Mouse (Mus musculus): ENCODE results near the gene Gpx2. TPM values are rescaled to one million over a fixed set of nuclear protein-coding genes. Genes with fewer than 3 reads are reported as not detected.
A peak's percentile ranks its signal among the peaks of the same experiment; 100 is the strongest.

Gene Gpx2
- total RNA-seq, 2 experiments from 2014 or later: not detected

DNA sequence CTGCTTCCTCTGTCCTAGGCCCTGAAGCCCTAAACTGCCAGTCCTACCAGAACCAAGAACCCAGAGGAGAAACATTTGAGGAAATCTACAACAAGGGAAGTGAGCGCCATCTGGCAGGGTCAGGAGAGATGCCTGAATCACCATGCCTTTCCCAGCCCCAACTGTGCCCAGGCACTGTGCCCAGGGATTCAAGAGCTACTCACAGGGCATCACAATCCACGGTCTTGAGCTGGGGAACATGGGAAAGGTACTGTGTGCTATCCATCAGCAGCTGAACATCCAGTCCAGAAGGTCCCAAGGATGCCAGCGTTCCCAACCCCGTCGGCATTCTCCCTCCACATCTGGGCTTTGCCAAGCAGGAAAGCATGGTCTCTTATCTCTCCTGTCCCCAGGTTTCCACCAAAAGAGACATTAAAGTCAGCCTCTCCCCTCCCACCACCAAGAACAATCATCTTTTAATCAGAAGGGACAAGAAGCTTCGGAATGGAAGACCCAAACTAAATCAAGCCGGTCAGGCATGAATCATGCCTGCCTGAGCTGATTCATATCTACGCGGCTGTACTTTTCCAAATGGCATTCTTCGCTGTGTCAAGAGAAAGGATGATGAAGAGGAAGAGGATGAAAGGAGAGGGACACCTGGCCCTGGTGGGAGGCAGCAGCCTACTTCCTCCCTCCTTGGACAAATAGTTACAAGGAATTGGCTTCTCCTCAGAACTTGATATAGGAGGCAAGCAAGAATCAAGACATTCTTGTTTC, 9.9 kb upstream of the Gpx2 start:
- no peak for ATAC-seq (replicated peaks; ENCODE audit: poor library complexity)

GRCm38 (mm10) chr12:76803700-76804252, 8.4 kb upstream of the Gpx2 start:
- peak; percentile 91 for ATAC-seq (replicated peaks; ENCODE audit: poor library complexity)

DNA sequence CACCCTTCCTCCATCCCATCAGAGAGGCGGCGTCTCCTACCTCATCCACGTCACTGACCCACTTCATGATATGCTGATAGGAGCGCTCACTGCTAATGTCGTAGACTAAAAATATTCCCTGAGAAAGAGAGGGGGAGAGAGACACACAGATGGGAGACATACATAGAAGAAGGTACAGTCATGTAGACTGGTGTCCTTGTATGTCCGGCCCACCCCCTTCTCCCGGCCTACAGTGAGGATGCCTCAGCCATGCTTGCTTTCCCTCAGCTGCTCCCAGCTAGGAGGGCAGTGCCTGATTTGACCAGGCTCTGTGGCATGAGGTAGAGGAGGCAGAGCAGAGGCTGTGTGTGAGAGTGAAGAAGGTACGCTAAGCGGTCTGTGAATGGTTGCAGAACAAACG, 7.7 kb upstream of the Gpx2 start:
- no peak for ATAC-seq (replicated peaks; ENCODE audit: poor library complexity)

GRCm38 (mm10) chr12:76798008-76798720, 2.8 kb upstream of the Gpx2 start:
- ATAC-seq (replicated peaks; ENCODE audit: poor library complexity): no peak

DNA sequence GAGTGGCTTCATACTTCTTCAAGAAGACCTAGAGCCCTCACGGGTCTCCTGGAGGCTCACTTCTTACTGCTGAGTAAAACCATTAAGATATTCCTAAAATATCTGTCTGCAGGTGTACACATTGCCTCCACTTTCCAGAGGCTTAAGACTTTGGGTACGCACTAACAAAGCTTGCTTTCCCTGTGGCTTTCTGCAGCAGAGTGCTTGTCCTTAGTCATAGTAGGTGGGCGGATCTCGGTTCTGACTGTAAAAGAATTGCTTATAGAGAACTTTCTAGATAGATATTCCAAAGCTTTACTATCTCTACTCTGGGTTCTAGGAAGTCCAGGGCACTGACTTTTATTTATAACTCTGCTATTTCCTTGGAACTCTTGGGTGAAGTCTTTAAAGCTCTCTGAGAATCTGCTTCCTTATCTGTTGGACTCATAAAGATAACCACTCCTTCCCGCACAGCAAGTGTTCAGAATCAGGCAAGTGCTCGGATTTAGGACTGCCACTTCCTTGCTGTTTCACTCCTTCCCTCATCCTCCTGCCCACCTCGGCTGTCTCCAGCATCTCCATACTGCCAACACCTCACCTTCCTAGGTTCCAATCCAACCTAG, 1.7 kb upstream of the Gpx2 start:
- ATAC-seq (replicated peaks; ENCODE audit: poor library complexity): no peak

DNA sequence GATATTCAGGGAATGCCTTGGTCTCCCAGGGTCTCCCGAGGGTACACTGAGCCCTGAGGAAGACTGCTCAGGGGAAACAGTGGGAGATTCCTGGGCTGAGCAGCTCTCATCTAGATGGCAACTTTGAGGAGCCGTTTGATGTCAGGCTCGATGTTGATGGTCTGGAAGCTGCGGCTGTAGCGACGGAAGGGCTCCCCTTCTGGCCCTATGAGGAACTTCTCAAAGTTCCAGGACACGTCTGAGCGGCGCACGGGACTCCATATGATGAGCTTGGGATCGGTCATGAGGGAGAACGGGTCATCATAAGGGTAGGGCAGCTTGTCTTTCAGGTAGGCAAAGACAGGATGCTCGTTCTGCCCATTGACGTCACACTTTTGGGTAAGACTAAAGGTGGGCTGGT, 2.8 kb downstream of the Gpx2 start:
- peak; percentile 57 for ATAC-seq (replicated peaks; ENCODE audit: poor library complexity)

- peak; percentile 71 for ATAC-seq (replicated peaks; ENCODE audit: poor library complexity)
Measured at GRCm38 (mm10) chr12:76790446-76791084, 4.8 kb downstream of the Gpx2 start.

DNA sequence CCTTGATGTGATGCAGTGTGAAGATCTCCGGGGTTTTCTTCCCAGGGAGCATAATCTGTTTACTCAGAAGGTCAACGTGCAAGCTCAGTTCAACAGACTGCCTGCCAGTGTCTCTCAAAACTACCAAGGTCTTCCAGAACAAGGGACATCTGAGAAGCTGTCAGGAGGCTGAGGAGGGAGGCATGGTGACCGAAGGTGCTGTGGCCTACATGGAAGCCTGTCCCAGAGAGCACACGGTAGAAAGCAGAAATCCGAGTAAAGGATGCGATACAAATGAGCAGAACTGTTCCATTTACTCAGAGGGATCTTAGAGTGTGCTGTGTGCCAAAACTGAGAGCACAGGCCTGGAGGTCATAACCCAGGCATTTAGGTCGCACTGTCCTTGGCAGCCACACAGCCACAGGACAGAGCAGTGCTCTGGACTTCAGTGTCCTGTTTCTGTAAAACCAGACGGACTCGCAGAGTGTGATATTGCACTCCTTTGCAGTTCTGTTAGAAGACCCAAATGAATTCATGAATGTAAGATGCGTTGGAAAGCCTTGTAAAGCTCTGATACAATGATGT, 11.2 kb downstream of the Gpx2 start:
- no peak for ATAC-seq (replicated peaks; ENCODE audit: poor library complexity)

DNA sequence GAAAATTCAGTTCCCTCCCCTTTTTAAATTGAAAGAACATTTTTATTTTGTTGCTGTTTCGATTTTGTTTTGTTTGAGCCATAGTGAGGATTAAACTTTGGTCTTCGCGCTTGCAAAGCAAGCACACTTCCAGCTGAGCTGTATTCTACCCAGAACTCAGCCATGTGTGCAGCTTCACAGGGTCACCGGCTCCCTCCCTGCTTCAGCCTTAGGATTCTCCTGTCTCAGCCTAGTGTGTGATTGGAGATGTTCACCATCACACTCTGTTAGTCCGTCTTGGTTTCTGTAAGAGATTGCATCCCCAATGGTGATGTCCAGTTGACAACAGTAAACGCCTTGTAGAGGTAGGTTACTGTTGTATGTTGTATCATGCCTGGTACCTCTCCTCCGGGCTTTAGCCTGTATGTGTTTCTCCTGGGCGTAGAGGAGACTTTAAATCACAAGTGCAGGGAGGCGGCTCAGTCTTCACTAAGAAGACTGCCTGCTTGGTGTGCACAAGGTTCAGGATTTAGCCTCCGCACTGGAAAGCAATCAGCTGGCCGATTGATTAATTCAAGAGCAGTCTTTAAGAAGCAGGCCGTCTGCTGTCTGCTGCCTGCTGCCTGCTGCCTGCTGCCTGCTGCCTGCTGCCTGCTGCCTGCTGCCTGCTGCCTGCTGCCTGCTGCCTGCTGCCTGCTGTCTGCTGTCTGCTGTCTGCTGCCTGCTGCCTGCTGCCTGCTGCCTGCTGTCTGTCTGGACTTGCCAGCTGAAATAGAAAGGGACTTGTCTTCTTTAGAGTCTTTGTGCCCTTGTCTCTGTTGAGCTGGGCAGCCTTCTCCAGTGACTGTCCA, 14.5 kb downstream of the Gpx2 start:
- no peak for ATAC-seq (replicated peaks; ENCODE audit: poor library complexity)

GRCm38 (mm10) chr12:76779951-76780350, 15.4 kb downstream of the Gpx2 start:
- ATAC-seq (replicated peaks; ENCODE audit: poor library complexity): no peak

- ATAC-seq (replicated peaks; ENCODE audit: poor library complexity): peak; percentile 37
Measured at GRCm38 (mm10) chr12:76778305-76779083, 16.9 kb downstream of the Gpx2 start.

- 0 out of 2 replicates have a peak, but pooled peaks have one; percentile 35 for ATAC-seq (replicated peaks; ENCODE audit: poor library complexity)
Measured at GRCm38 (mm10) chr12:76777845-76778244, 17.5 kb downstream of the Gpx2 start.

- ATAC-seq (replicated peaks; ENCODE audit: poor library complexity): no peak
Measured at GRCm38 (mm10) chr12:76776898-76777297, 18.5 kb downstream of the Gpx2 start.

DNA sequence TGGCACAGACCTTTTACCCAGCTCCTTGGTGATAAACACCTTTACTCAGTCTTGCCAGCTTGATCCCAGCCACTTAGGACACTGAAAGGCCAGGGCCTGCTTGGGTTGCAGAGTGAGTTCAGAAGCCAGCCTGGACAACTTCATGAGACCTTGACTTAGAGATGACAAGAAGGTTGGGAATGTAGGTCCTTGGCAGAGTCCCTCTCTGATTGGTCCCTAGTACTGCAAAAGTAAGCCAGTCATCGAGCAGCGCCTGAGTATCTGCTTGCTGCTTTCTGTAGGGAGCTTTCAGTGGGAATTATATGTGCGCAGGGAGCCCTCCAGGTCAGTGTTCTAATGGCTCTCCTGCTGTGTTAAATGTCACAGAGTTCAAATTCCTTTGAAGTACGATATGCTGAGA, 20.2 kb downstream of the Gpx2 start:
- no peak for ATAC-seq (replicated peaks; ENCODE audit: poor library complexity)

- peak; percentile 44 for ATAC-seq (replicated peaks; ENCODE audit: poor library complexity)
Measured at GRCm38 (mm10) chr12:76774652-76775051, 20.7 kb downstream of the Gpx2 start.

DNA sequence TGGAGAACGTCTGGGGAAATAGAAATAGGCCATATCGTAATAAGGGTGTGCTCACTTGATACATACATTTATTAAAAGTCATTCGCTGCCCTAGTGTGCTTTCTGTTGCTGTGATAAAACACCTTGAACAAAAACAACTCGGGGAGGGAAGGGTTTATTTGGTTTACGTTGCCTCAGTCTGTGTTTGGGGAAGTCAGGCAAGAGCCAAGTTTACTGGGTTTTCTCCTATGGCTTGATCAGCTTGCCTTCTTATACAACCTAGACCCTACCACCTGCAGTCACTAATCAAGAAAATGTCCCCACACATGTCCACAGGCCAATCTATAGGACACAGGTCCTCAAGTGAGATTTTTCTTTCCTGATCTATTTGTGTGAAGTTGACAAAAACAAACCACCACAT, 23.8 kb downstream of the Gpx2 start:
- no peak for ATAC-seq (replicated peaks; ENCODE audit: poor library complexity)

DNA sequence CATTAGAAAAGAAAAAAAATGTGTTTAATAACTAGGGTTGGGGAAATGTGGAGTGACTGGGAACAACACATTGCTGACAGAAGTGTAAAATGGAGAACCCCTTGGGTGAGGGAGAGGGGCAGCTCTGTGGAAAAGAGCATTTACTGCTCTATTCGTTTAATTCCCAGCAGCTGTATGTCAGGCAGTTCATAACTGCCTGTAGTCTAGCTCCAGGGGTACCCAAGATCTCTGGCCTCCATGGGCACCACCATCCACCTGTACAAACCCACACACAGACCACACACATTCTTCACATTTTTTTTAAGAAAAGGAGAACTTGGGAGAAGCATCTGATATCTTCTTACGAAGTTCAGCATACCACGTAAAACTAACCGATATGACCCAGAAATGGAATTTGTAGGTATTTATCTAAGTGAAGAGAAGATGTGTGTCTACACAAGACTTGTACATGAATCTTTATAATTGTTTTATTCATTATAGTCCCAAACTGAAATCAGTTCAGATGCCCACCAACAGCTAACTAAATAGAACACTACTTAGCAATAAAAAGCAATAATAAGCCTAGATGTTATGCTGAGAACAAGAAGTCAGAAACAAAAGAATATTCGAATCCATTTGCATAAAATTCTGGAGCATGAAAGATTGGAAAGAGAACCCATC, 24.4 kb downstream of the Gpx2 start:
- no peak for ATAC-seq (replicated peaks; ENCODE audit: poor library complexity)

DNA sequence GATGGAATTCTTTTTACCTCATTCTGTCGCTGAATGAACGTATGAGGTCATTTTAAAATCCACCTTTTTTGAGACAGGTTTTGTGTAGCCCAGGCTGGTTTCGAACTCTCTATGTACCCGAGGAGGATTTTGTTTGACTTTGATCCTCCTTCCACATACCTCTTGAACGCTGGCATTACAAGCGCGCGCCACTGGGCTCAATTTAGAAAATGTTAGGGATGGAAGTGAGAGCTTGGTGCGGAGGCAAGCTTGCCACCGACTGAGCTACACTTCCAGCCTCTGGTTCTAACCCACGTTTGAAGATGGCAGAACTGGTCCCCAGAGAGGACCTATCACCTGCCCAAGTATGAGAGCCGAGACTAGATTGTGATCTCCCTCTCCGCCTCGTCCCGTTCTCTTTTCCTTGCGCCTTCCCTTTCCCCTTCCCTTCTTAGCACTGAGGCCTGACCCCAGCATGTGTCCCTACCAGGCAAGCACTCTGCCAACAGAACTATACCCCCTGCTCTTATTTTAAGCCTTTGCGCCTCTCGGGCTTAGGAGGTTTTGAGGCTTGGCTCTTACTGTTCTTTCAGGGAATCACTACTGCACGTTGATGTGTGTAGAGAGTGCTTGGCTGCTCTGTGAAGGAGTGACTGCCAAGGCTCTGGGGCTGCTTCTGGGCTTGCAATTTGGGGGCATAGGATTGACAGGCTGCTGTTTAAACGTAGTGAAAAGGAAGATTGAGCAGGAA, 29.3 kb downstream of the Gpx2 start:
- ATAC-seq (replicated peaks; ENCODE audit: poor library complexity): peak; percentile 7; the same call in 1 of the 2 replicates
